Mouse (Mus musculus): Measurements from ENCODE around the gene Gm28729.
A peak's percentile ranks its signal among the peaks of the same experiment; 100 is the strongest.

Gene Gm28729

DNA sequence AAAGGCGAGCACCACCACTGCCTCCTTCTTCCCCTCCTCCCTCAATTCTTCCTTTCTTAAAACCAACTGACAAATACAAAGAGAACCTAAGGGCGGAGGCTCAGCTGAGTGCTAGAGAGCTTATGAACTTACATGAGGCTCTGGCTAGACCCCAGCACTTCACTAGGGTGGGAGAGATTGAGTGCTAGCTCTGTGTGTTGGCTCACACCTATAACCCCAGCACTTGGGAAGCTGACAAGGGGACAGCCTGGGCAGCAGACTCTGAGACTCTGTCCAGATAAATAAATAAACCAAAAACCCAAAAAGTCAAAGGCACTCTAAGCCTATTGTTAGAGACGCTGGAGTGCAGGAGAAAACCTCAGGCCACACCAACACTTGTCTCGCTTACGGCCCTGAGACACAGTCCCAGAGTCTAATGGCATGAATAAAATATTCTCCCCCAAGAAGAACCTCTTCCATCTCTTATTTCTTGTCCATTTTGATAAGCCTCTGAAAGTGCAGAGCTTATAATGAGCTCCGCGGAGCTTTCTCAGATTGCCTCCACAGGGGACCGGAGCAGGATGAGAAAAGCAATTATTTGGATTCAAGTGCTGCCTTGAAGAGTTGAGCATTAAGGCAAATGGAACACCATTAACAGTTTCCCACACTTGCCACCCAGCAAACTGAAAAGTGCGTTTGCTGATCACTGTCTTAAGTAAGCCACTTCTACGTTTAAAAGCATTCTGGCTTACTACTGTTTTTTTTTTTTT is 64.8 kb downstream of the Gm28729 start:
- no peak for DNase-seq

DNA sequence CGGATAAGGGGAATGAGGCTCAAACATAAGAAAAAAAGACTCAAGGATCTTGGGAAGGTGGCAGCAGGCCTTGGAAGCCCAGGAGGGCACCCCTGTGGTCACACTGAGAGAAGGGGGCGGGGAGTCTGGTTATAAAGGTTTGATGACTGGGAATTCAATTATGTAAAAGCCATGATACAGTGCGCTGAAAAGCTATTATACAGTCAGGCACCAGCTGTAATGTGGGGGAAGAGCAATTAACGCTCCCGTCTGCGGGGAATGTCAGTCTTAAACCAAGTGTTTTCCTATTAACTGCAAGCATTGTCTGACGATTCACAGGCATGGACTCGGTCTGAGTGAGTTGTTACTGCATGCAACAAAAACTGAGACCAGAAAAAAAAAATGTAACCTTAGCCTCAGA is 69.4 kb downstream of the Gm28729 start:
- DNase-seq, result no peak

GRCm38 (mm10) chr9:96452956-96453355 is 72.1 kb downstream of the Gm28729 start:
- DNase-seq, result no peak

- no peak for DNase-seq
These were observed 74.0 kb downstream of the Gm28729 start for GRCm38 (mm10) chr9:96450900-96451720.

GRCm38 (mm10) chr9:96449514-96449913 is 75.5 kb downstream of the Gm28729 start:
- DNase-seq, result no peak

- DNase-seq, result no peak
These were observed 79.7 kb downstream of the Gm28729 start for GRCm38 (mm10) chr9:96445351-96445750.

DNA sequence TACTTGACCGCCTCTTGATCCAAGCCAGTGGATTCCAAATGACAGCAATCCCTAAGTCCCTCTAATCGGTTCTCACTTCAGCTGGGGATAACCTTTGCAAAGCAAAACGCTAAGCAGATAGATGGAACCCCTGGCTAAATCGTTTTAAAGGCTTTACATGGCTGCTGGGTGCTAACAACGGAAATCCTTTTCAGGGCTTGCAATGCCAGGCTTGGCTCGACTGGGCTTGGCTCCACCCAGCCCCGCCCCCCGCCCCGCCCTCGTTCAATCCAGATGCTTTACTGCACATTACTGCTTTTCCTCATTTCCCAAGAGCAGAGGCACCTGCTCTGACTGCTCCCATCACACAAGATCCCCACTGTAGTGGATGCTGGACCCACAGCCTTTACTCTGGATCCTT is 83.0 kb downstream of the Gm28729 start:
- DNase-seq, result peak; percentile 20

- DNase-seq, result no peak
These were observed 86.7 kb downstream of the Gm28729 start for GRCm38 (mm10) chr9:96438334-96438871.

- peak; percentile 44 for DNase-seq
These were observed 87.2 kb downstream of the Gm28729 start for GRCm38 (mm10) chr9:96437805-96438333.

GRCm38 (mm10) chr9:96436901-96437804 is 87.9 kb downstream of the Gm28729 start:
- DNase-seq, result no peak

Data from liver (tissue).